13 mouse cellular contexts compared by ENCODE assay signal in the genomic region with DNA sequence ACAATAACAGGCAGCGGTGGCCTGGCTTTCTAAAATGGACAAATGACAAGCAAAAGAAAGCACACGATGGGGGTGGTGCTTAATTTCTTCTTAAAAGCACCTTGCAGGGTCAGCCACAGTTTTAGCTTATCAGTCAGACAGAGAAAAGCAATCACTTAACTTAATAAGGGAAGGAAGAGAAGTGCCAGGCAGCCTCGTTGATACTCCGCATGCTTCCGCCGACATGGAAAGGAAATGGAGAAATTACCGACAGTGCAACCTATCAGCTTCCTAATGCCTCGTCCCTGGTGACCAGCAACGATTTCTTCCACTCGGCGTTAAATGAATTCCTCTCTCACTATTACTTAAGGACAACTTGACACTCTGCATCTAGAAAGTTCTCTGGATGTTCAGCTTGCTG.
A peak's percentile ranks its signal among the peaks of the same experiment; 100 is the strongest.
DNase-seq lines count a peak whose midpoint lies in the region; ATAC-seq lines count a peak whose summit lies in the region.
"Had no signal": no experiment of that assay in that cellular context is flagged by ENCODE, and none has a peak within 500 bp of the region (broad histone marks: within the 10 kb centered on the region; RNA-seq: fewer than 3 reads in every experiment).

No protein-coding gene starts in this region.

- WGBS in heart, embryonic 11.5 days (ENCODE audit: insufficient replicate concordance), result 23% methylated on average over 11 of the region's 11 CpGs
- WGBS in lung, embryonic 15.5 days, result 30% methylated on average over 11 of the region's 11 CpGs
- WGBS in hindbrain, embryonic 15.5 days, result 47% methylated on average over 11 of the region's 11 CpGs
- 31% methylated on average over 11 of the region's 11 CpGs for WGBS in stomach, embryonic 16.5 days

- H3K4me2 ChIP-seq in heart, embryonic 11.5 days, result peak overlapping the region; percentile 31
- H3K4me2 ChIP-seq in lung, embryonic 15.5 days, result 0 out of 2 replicates have a peak overlapping the region, but pooled peaks have one; percentile 2
- peak overlapping the region; percentile 9; the same call in 1 of the 2 replicates for H3K4me2 ChIP-seq in hindbrain, embryonic 15.5 days
- H3K4me2 ChIP-seq in stomach, embryonic 16.5 days (ENCODE audit: low read depth, low read length), result no peak overlapping the region
- H3K4me2 ChIP-seq: forebrain, embryonic 13.5 days; liver, embryonic 13.5 days; midbrain, embryonic 12.5 days had no signal

- no peaks in the 10 kb centered on the region for H3K36me3 ChIP-seq in heart, embryonic 11.5 days (ENCODE audit: control insufficient read depth, insufficient read depth, low read length)
- H3K36me3 ChIP-seq in lung, embryonic 15.5 days, result no peaks in the 10 kb centered on the region
- no peaks in the 10 kb centered on the region for H3K36me3 ChIP-seq in hindbrain, embryonic 15.5 days
- no peaks in the 10 kb centered on the region for H3K36me3 ChIP-seq in stomach, embryonic 16.5 days (ENCODE audit: control insufficient read depth, insufficient read depth, low read length)
- H3K36me3 ChIP-seq: liver, embryonic 13.5 days; midbrain, embryonic 12.5 days had no signal

- no peak overlapping the region for H3K4me3 ChIP-seq in heart, embryonic 11.5 days (ENCODE audit: low read depth, low read length)
- no peak overlapping the region for H3K4me3 ChIP-seq in lung, embryonic 15.5 days
- H3K4me3 ChIP-seq in hindbrain, embryonic 15.5 days, result no peak overlapping the region
- H3K4me3 ChIP-seq in stomach, embryonic 16.5 days (replicated peaks; ENCODE audit: low read length), result no peak overlapping the region
- H3K4me3 ChIP-seq: forebrain, embryonic 13.5 days; liver, embryonic 13.5 days; midbrain, embryonic 12.5 days had no signal

- peaks cover 27% of the 10 kb centered on the region for H3K4me1 ChIP-seq in heart, embryonic 11.5 days (ENCODE audit: control insufficient read depth, insufficient read depth, low read length)
- H3K4me1 ChIP-seq in lung, embryonic 15.5 days, result peaks cover 52% of the 10 kb centered on the region
- peaks cover 34% of the 10 kb centered on the region for H3K4me1 ChIP-seq in hindbrain, embryonic 15.5 days (replicated peaks)
- peaks cover 76% of the 10 kb centered on the region for H3K4me1 ChIP-seq in stomach, embryonic 16.5 days (ENCODE audit: control insufficient read depth, insufficient read depth, low read length)

- DNase-seq in heart, postnatal 4 days, result no peak
- no peak for DNase-seq in lung, postnatal 10 days
- DNase-seq in embryo, embryonic 10.5 days (ENCODE audit: low spot score), result no peak
- DNase-seq in right cerebral cortex, postnatal 4 days, result no peak
- DNase-seq: adrenal gland, adult 2 months; gastrocnemius, postnatal 10 days; liver, embryonic 13.5 days had no signal

- H3K27ac ChIP-seq in heart, embryonic 11.5 days (ENCODE audit: low read depth, low read length), result peak overlapping the region; percentile 46; the same call in 1 of the 2 replicates
- H3K27ac ChIP-seq in lung, embryonic 15.5 days, result no peak overlapping the region
- H3K27ac ChIP-seq in hindbrain, embryonic 15.5 days (replicated peaks), result 0 out of 2 replicates have a peak overlapping the region, but pooled peaks have one; percentile 25
- 0 out of 2 replicates have a peak overlapping the region, but pooled peaks have one; percentile 1 for H3K27ac ChIP-seq in stomach, embryonic 16.5 days (ENCODE audit: low read length)
- H3K27ac ChIP-seq: forebrain, embryonic 13.5 days; liver, embryonic 13.5 days; midbrain, embryonic 12.5 days had no signal

- no peaks in the 10 kb centered on the region for H3K9me3 ChIP-seq in heart, embryonic 11.5 days (replicated peaks; ENCODE audit: control insufficient read depth, low read length)
- H3K9me3 ChIP-seq in lung, embryonic 15.5 days, result no peaks in the 10 kb centered on the region
- H3K9me3 ChIP-seq in hindbrain, embryonic 15.5 days, result no peaks in the 10 kb centered on the region
- H3K9me3 ChIP-seq in stomach, embryonic 16.5 days (replicated peaks; ENCODE audit: control insufficient read depth, low read length), result no peaks in the 10 kb centered on the region
- H3K9me3 ChIP-seq: forebrain, embryonic 13.5 days; liver, embryonic 13.5 days; midbrain, embryonic 12.5 days had no signal

- ATAC-seq in heart, embryonic 11.5 days (replicated peaks; ENCODE audit: insufficient number of reproducible peaks, low FRiP score, low TSS enrichment), result no peak
- no peak for ATAC-seq in lung, embryonic 15.5 days (ENCODE audit: borderline replicate concordance, extremely low read depth, low FRiP score, low TSS enrichment)
- no peak for ATAC-seq in hindbrain, embryonic 15.5 days (ENCODE audit: low FRiP score, low read depth)
- no peak for ATAC-seq in stomach, embryonic 16.5 days (ENCODE audit: insufficient read depth, low FRiP score)
- ATAC-seq: forebrain, embryonic 13.5 days had no signal

- no peaks in the 10 kb centered on the region for H3K27me3 ChIP-seq in heart, embryonic 11.5 days (ENCODE audit: control insufficient read depth, insufficient read depth, low read length)
- H3K27me3 ChIP-seq in lung, embryonic 15.5 days, result no peaks in the 10 kb centered on the region
- no peaks in the 10 kb centered on the region for H3K27me3 ChIP-seq in hindbrain, embryonic 15.5 days
- H3K27me3 ChIP-seq in stomach, embryonic 16.5 days (ENCODE audit: control insufficient read depth, insufficient read depth, low read length), result no peaks in the 10 kb centered on the region
- H3K27me3 ChIP-seq: forebrain, embryonic 13.5 days; liver, embryonic 13.5 days; midbrain, embryonic 12.5 days had no signal

- no peak overlapping the region for H3K9ac ChIP-seq in heart, embryonic 11.5 days (ENCODE audit: low read depth, low read length)
- no peak overlapping the region for H3K9ac ChIP-seq in lung, embryonic 15.5 days
- H3K9ac ChIP-seq in hindbrain, embryonic 15.5 days, result no peak overlapping the region
- H3K9ac ChIP-seq in stomach, embryonic 16.5 days (ENCODE audit: low read length), result no peak overlapping the region
- H3K9ac ChIP-seq: forebrain, embryonic 13.5 days; liver, embryonic 13.5 days; midbrain, embryonic 12.5 days had no signal
